Mouse (Mus musculus) retina, embryonic 14.5 days (tissue): ENCODE measurements around the gene Akirin2.
"Not testable (repeated sequence)": the region's sequence is repeated elsewhere in the genome, so short reads cannot be mapped to it uniquely, and the experiment has no call there.

Experiments
- DNase-seq: peaks from one replicate; pipeline ENCODE4 v3.0.0-alpha.2; 2015; ENCODE audit warnings: low spot score

The Akirin2 gene

GRCm38 (mm10) chr4:34550748-34551097, at the start of gene Akirin2:
Akirin2 (plus strand) TSS chr4:34550937.
- DNase-seq: no peak

GRCm38 (mm10) chr4:34510305-34510704, 40.4 kb upstream of the Akirin2 start:
- no peak for DNase-seq

GRCm38 (mm10) chr4:34522846-34523245, 27.9 kb upstream of the Akirin2 start:
- no peak for DNase-seq

GRCm38 (mm10) chr4:34523586-34523985, 27.2 kb upstream of the Akirin2 start:
- no peak for DNase-seq

- no peak for DNase-seq
Measured at GRCm38 (mm10) chr4:34526771-34527170, 24.0 kb upstream of the Akirin2 start.

GRCm38 (mm10) chr4:34528430-34529100, 22.2 kb upstream of the Akirin2 start:
- no peak for DNase-seq

- DNase-seq: no peak
Measured at GRCm38 (mm10) chr4:34529379-34529778, 21.4 kb upstream of the Akirin2 start.

GRCm38 (mm10) chr4:34529941-34530340, 20.8 kb upstream of the Akirin2 start:
- no peak for DNase-seq

GRCm38 (mm10) chr4:34549981-34550747, 573 bp upstream of the Akirin2 start:
- peak; percentile 96 for DNase-seq

GRCm38 (mm10) chr4:34551098-34551809, 517 bp downstream of the Akirin2 start:
- DNase-seq: peak; percentile 74

GRCm38 (mm10) chr4:34551966-34552365, 1.2 kb downstream of the Akirin2 start:
- DNase-seq: no peak

- DNase-seq: no peak
Measured at GRCm38 (mm10) chr4:34554596-34554995, 3.9 kb downstream of the Akirin2 start.

- no peak for DNase-seq
Measured at GRCm38 (mm10) chr4:34555604-34556003, 4.9 kb downstream of the Akirin2 start.

GRCm38 (mm10) chr4:34556183-34556582, 5.4 kb downstream of the Akirin2 start:
- no peak for DNase-seq

- peak; percentile 57 for DNase-seq
Measured at GRCm38 (mm10) chr4:34560971-34561370, 10.2 kb downstream of the Akirin2 start.

GRCm38 (mm10) chr4:34566226-34566625, 15.5 kb downstream of the Akirin2 start:
- DNase-seq: no peak

- DNase-seq: no peak
Measured at GRCm38 (mm10) chr4:34572876-34573275, 22.1 kb downstream of the Akirin2 start.

GRCm38 (mm10) chr4:34577028-34577427, 26.3 kb downstream of the Akirin2 start:
- DNase-seq: peak; percentile 40

GRCm38 (mm10) chr4:34579215-34579614, 28.5 kb downstream of the Akirin2 start:
- no peak for DNase-seq

- DNase-seq: not testable (repeated sequence)
Measured at GRCm38 (mm10) chr4:34581489-34581888, 30.8 kb downstream of the Akirin2 start.

- DNase-seq: no peak
Measured at GRCm38 (mm10) chr4:34581990-34582389, 31.3 kb downstream of the Akirin2 start.

- no peak for DNase-seq
Measured at GRCm38 (mm10) chr4:34582476-34582875, 31.7 kb downstream of the Akirin2 start.

GRCm38 (mm10) chr4:34583427-34583826, 32.7 kb downstream of the Akirin2 start:
- no peak for DNase-seq
